Comparison of ENCODE assay signal across 8 mouse cellular contexts in the genomic region with DNA sequence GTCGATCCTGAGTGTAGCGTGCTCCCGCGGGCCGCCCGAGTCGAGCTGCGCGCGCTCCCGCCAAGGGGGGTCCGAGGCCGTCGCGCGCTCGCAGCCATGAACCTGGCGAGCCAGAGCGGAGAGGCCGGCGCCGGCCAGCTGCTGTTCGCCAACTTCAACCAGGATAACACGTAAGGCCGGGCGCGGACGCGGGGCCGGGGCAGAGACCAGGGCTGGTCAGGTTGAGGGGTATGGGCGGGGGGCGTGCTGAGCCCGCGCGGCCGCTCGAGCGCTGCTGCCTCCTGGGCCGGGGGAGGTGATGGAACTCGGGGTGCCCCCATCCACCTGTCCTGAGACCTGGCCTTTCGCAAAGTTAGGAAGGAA. TPM values are rescaled to one million over a fixed set of nuclear protein-coding genes. Genes with fewer than 3 reads are reported as not detected.
A peak's percentile ranks its signal among the peaks of the same experiment; 100 is the strongest.
DNase-seq lines count a peak whose midpoint lies in the region; ATAC-seq and TF ChIP-seq lines count a peak whose summit lies in the region.

No protein-coding gene starts in this region.

- no peak for TF ChIP-seq CTCF in lung, adult 2 months (IDR thresholded peaks at IDR 0.05; ENCODE audit: insufficient read depth, low read length)

- no peaks in the 10 kb centered on the region for H3K27me3 ChIP-seq in embryonic facial prominence, embryonic 13.5 days
- H3K27me3 ChIP-seq in intestine, embryonic 14.5 days (replicated peaks; ENCODE audit: control insufficient read depth, insufficient read depth, low read length), result no peaks in the 10 kb centered on the region
- no peaks in the 10 kb centered on the region for H3K27me3 ChIP-seq in neural tube, embryonic 13.5 days

- peak overlapping the region; percentile 84 for H3K4me2 ChIP-seq in embryonic facial prominence, embryonic 13.5 days
- peak overlapping the region; percentile 86 for H3K4me2 ChIP-seq in intestine, embryonic 14.5 days (ENCODE audit: low read length)
- H3K4me2 ChIP-seq in neural tube, embryonic 13.5 days, result peak overlapping the region; percentile 96

- TF ChIP-seq POLR2A in lung, adult 2 months (IDR thresholded peaks at IDR 0.05; ENCODE audit: borderline replicate concordance, extremely low read depth, low read depth, low read length), result no peak

- H3K9ac ChIP-seq in embryonic facial prominence, embryonic 13.5 days, result peak overlapping the region; percentile 96
- H3K9ac ChIP-seq in intestine, embryonic 14.5 days (ENCODE audit: low read length), result peak overlapping the region; percentile 86
- H3K9ac ChIP-seq in neural tube, embryonic 13.5 days, result peak overlapping the region; percentile 95

- H3K9me3 ChIP-seq in embryonic facial prominence, embryonic 13.5 days, result no peaks in the 10 kb centered on the region
- H3K9me3 ChIP-seq in intestine, embryonic 14.5 days (ENCODE audit: control insufficient read depth, low read length), result no peaks in the 10 kb centered on the region
- no peaks in the 10 kb centered on the region for H3K9me3 ChIP-seq in neural tube, embryonic 13.5 days

- H3K36me3 ChIP-seq in embryonic facial prominence, embryonic 13.5 days, result peaks cover 16% of the 10 kb centered on the region
- peaks cover 20% of the 10 kb centered on the region for H3K36me3 ChIP-seq in intestine, embryonic 14.5 days (ENCODE audit: control insufficient read depth, insufficient read depth, low read length)
- H3K36me3 ChIP-seq in neural tube, embryonic 13.5 days, result peaks cover 23% of the 10 kb centered on the region

- H3K4me3 ChIP-seq in lung, adult 2 months (replicated peaks; ENCODE audit: extremely low read depth, low read depth, low read length), result peak overlapping the region; percentile 76
- H3K4me3 ChIP-seq in embryonic facial prominence, embryonic 13.5 days, result peak overlapping the region; percentile 95
- peak overlapping the region; percentile 97 for H3K4me3 ChIP-seq in intestine, embryonic 14.5 days (ENCODE audit: low read depth, low read length)
- H3K4me3 ChIP-seq in neural tube, embryonic 13.5 days, result peak overlapping the region; percentile 99

- under 1% methylated on average over 41 of the region's 41 CpGs for WGBS in lung, adult 2 months
- 1% methylated on average over 41 of the region's 41 CpGs for WGBS in embryonic facial prominence, embryonic 13.5 days
- WGBS in intestine, embryonic 14.5 days, result under 1% methylated on average over 40 of the region's 41 CpGs
- WGBS in neural tube, embryonic 13.5 days, result under 1% methylated on average over 41 of the region's 41 CpGs

- peak; percentile 59 for ATAC-seq in embryonic facial prominence, embryonic 13.5 days (ENCODE audit: insufficient number of reproducible peaks, insufficient read depth, low FRiP score, low TSS enrichment, low read depth)
- peak; percentile 79; the same call in 1 of the 2 replicates for ATAC-seq in intestine, embryonic 14.5 days (replicated peaks; ENCODE audit: low FRiP score, low TSS enrichment, low read depth)
- peak; percentile 72 for ATAC-seq in neural tube, embryonic 13.5 days (ENCODE audit: low read depth)

- peaks cover 8% of the 10 kb centered on the region for H3K4me1 ChIP-seq in lung, adult 2 months (ENCODE audit: control insufficient read depth, insufficient read depth, low read length)
- peaks cover 15% of the 10 kb centered on the region for H3K4me1 ChIP-seq in embryonic facial prominence, embryonic 13.5 days
- peaks cover 5% of the 10 kb centered on the region; the same call in 1 of the 2 replicates for H3K4me1 ChIP-seq in intestine, embryonic 14.5 days (replicated peaks; ENCODE audit: control insufficient read depth, insufficient read depth, low read length)
- peaks cover 23% of the 10 kb centered on the region for H3K4me1 ChIP-seq in neural tube, embryonic 13.5 days (replicated peaks)

- DNase-seq in lung, adult 2 months, result no peak
- DNase-seq in lung, postnatal 36 days, result no peak
- DNase-seq in intestine, embryonic 14.5 days (ENCODE audit: low spot score), result no peak
- DNase-seq in ovary, postnatal 10 days (ENCODE audit: low spot score), result no peak
- DNase-seq in embryo, embryonic 10 days (ENCODE audit: low spot score), result no peak
- DNase-seq in cerebellum, adult 9-10 months, result no peak

- peak overlapping the region; percentile 81 for H3K27ac ChIP-seq in embryonic facial prominence, embryonic 13.5 days
- H3K27ac ChIP-seq in intestine, embryonic 14.5 days (ENCODE audit: low read depth), result peak overlapping the region; percentile 82
- H3K27ac ChIP-seq in neural tube, embryonic 13.5 days (replicated peaks), result peak overlapping the region; percentile 83

RNA-seq across cellular contexts. Expression of a gene that starts 2.1 kb away (rescaled TPM):
- polyA plus RNA-seq in lung, adult 2 months (2012; rRNA removed), result 33.1 and 38.4 TPM in 2 replicates
- polyA plus RNA-seq in embryonic facial prominence, embryonic 13.5 days (2015; fragmentation: Nextera tagmentation; extraction: Ambion mirVana), result 50.2 and 55.0 TPM in 2 replicates
- 45.6 and 46.5 TPM in 2 replicates for polyA plus RNA-seq in intestine, embryonic 14.5 days (2014; fragmentation: Nextera tagmentation; extraction: Ambion mirVana)
- 43.3 and 48.3 TPM in 2 replicates for polyA plus RNA-seq in neural tube, embryonic 13.5 days (2015; fragmentation: Nextera tagmentation; extraction: Ambion mirVana)

RNA-seq across cellular contexts. Expression of a gene that starts 21.0 kb away (rescaled TPM):
- 0.03 and 0.14 TPM in 2 replicates for polyA plus RNA-seq in lung, adult 2 months (2012; rRNA removed)
- 3.1 and 3.6 TPM in 2 replicates for polyA plus RNA-seq in embryonic facial prominence, embryonic 13.5 days (2015; fragmentation: Nextera tagmentation; extraction: Ambion mirVana)
- polyA plus RNA-seq in intestine, embryonic 14.5 days (2014; fragmentation: Nextera tagmentation; extraction: Ambion mirVana), result 1.6 and 1.7 TPM in 2 replicates
- 39.3 and 52.9 TPM in 2 replicates for polyA plus RNA-seq in neural tube, embryonic 13.5 days (2015; fragmentation: Nextera tagmentation; extraction: Ambion mirVana)
